Mouse (Mus musculus) layer of hippocampus, postnatal 14 days (tissue): ENCODE data around the gene Kcnj10. TPM values are rescaled to one million over a fixed set of nuclear protein-coding genes. Genes with fewer than 3 reads are reported as not detected.

Experiments
- DNase-seq, 2 experiments: peaks; one replicate each; pipeline ENCODE4 v3.0.0; 2021 to 2022; ENCODE audit warnings: low spot score in 2 of 2, mixed read lengths in 1 of 2
- long read RNA-seq, 2 experiments: library from polyadenylated mRNA; stranded (forward); transcript quantifications; one replicate each; pipeline ENCODE4 v2.0.0; 2021
- total RNA-seq, 2 experiments: library from RNA; stranded (reverse); gene quantifications; 2 replicates each; pipeline ENCODE4 v1.2.3; 2021

Kcnj10 gene
- total RNA-seq: 100 to 1,000 TPM; 101 to 106 TPM
- long read RNA-seq, experiment 1, partial matches to known transcripts: 0 of 13 reads
- long read RNA-seq, experiment 1, other reads (novel, unspliced or antisense): 13 of 13 reads
- long read RNA-seq, experiment 2, partial matches to known transcripts: 0 of 21 reads
- long read RNA-seq, experiment 2, other reads (novel, unspliced or antisense): 21 of 21 reads

DNA sequence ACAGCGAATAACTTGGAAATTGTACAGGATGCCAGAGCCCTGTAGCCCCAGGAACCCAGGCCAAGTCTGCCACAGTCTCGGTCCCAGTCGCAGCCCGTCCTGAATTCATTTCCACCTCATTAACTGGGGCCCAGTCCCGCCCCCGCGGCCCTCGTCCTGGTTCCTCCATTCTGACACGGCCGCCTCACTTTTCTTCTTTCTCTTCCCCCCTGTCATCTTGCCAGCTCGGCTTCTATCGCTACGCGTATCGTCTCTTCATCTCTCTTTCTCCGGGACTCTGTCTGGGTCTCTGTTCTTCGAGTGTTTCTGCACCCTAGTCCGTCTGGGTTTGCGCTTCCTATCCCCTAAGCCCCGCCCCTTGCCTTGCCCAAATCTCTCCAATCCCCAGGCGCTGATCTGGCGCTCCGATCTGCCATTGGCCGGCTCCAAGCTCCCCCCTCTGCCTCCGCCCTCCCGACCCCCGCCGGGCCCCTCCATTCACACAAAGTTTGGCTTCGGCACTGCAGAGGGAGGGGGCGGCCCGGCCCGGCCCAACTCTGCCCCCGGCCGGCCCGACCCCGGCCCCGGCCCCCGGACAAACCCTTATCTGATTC is at the start of gene Kcnj10:
TSS of gene Kcnj10 (plus strand) at position 482 of the 593 bp plus-strand sequence.
- peak; percentile 73 to 86 for DNase-seq

DNA sequence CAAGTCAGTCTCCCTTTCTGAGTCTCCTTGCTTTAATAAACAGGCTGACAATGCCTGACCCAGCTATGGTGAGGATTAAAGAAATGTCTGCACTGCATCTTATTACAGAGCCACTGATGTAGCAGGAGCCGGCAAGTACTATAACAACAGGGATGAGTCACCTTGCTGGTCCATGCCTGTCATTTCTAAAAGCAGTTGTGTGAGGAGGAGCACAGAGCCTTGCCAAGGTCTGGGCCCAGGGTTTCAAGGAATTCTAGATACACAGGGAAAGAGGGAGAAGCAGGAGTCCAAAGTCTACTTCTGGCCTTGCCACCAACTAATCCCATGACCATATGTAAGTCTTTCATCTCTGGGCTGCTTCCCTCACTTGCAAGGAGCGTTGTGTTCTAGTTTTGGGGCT is 48.1 kb upstream of the Kcnj10 start:
- DNase-seq: no peak

DNA sequence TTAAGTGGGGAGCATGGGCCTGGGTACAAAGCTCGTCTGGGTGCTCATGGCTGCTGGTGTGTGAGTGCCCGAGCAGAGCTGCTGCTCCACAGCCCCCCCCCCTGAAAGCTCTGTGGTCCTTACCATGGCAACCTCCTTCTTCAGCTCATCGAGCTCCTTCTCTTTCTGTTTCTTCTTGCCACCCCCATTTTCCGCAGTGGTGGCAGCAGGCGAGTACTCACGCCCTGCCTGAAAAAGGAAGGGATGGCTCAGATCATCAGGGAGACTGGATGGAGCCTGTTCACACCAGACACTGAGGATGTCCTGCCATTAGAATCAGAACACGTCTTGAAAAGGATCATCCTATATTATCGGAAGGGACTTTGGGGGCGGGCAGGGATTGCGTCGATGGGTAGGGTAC is 47.6 kb upstream of the Kcnj10 start:
- no peak for DNase-seq

GRCm38 (mm10) chr1:172295751-172296197 is 45.2 kb upstream of the Kcnj10 start:
- peak in 1 of 2 experiments; percentile 80 for DNase-seq

DNA sequence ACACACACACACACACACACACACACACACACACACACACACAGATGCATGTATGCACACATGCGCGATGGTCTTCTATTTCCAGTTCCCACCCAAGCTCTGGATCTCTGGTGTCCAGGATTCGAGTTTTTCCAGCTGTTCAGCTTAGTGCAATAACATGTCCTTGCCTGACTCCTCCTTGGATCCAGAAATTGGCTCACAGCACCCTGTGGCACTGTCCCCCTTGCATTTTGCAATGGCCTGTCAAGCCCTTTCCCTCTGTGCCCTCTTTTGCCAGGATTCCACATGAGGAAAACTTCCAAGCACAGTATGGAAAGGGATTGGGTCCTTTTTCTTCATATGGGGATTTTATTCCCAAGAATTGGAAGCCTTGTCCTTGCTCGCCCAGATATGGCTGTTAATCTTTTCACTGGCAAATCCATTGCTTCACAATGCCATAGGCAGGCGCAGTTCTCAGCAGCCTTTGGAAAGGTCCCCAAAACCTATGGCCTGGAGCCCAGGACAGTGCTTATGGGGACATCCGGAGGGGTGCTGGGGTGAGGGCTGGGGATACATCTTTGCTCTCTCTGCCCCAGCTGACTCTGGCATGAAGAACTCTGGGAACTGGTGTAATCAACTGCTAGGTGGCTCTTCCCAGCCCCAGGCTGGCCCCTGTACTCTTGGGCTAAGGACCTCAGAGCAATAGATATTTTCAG is 44.0 kb upstream of the Kcnj10 start:
- no peak for DNase-seq

GRCm38 (mm10) chr1:172297611-172298537 is 43.1 kb upstream of the Kcnj10 start, which contains the start of gene Atp1a2:
TSS of gene Atp1a2 (minus strand) at chr1:172298064.
- DNase-seq: no peak

GRCm38 (mm10) chr1:172299528-172299927 is 41.5 kb upstream of the Kcnj10 start:
- DNase-seq: no peak

GRCm38 (mm10) chr1:172300247-172300646 is 40.8 kb upstream of the Kcnj10 start:
- no peak for DNase-seq

GRCm38 (mm10) chr1:172301180-172301579 is 39.8 kb upstream of the Kcnj10 start:
- DNase-seq: no peak

DNA sequence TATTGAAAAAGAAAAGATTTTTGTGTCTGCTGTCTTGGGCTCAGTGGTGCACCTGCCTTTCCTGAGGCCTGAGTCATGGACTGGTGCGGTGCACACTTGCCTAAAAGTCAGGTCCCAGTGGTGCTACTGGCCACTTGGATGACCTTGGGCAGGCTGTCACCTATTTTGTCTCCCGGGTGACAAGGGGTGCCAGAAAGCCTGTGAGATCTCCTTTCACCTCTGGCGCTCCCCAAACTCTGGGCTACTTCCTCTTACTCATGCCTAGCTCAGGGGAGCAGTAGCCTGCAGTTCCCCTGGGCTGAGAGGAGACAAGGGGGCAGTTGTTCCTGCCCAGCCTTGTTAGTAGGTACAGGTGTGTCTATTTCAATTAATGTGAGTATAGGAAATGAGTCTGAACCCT is 38.7 kb upstream of the Kcnj10 start:
- no peak for DNase-seq

DNA sequence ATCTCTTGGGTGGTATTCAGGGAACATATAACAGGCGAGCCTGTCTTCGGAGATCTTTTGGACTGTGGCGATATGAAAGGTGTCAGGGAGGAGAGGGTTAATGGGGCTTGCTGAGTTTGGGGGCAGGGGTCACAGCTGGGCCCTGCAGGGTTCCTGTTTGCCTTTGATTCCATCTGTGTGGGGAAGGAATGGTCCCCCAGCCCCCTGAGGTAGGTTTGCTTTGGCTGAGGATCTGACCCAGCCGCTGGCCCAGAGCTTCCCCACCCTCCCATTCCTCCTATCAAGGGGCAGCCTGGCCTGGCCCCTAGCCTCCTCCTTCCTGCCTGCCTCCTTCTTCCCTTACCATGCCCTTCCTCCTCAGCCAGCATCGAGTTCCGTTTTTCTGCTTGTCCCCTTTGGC is 38.2 kb upstream of the Kcnj10 start:
- no peak for DNase-seq

- no peak for DNase-seq
Measured at GRCm38 (mm10) chr1:172304443-172304842, 36.6 kb upstream of the Kcnj10 start.

GRCm38 (mm10) chr1:172305153-172305552 is 35.9 kb upstream of the Kcnj10 start:
- DNase-seq: no peak

- no peak for DNase-seq
Measured at GRCm38 (mm10) chr1:172305635-172306034, 35.4 kb upstream of the Kcnj10 start.

DNA sequence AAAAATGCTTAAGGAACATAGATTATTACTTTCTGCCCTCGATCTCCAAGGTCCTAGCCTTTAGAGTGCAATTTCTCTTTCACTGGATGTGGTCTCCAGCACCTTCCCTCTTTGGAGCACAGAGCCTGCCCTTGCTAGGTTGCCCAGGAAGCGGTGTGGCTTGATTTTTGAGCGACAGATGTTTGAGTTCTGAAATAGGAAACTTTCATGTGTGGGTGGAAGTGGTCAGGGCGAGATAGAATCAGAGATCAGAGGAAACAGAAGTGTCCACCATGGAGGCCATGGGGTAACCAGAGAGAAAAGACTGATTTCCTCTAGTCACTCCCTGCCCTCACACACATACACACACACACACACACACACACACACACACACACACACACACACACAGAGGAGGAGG is 34.8 kb upstream of the Kcnj10 start:
- DNase-seq: no peak

- peak in 1 of 2 experiments; percentile 61 for DNase-seq
Measured at GRCm38 (mm10) chr1:172306885-172307284, 34.1 kb upstream of the Kcnj10 start.

DNA sequence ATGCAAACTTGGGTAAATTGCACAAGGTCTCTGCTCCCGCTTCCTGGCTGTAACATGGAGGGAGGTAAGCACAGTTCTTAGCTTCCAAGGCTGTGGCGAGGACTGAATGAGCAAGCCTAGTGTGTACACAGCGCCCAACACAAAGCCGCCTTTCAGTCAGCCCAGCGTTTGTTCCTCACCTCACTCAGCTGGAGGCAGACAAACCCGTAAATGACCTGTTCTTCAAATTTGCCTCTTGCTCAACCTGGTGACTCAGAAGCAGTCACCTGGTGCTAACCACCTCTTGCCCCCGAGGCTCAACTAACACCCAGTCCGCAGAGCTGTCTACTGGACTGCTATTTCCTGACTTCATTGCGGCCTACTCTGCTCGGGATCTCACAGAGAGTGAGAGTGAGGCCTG is 33.1 kb upstream of the Kcnj10 start:
- DNase-seq: no peak

DNA sequence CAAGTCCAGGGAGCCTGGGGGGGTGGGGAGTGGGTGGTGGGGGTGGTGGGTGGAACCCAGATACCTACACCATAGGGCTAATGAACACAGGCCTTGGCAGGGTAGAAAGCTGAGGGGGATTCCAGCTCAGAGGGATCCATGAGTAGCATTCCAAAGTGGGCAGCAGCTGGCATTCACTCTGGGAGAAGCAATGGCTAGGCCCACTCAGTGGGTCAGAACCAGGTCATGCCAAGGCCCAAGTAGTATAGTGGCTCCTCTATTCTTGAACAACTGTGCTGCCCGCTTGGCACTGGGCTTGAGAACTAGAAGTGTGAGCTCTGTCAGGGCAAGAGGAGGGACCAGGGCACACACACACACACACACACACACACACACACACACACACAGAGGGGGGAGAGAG is 32.6 kb upstream of the Kcnj10 start:
- DNase-seq: peak in 1 of 2 experiments; percentile 60

GRCm38 (mm10) chr1:172309699-172310398 is 31.2 kb upstream of the Kcnj10 start:
- peak; percentile 93 to 96 for DNase-seq

- DNase-seq: peak in 1 of 2 experiments; percentile 64
Measured at GRCm38 (mm10) chr1:172311248-172311906, 29.6 kb upstream of the Kcnj10 start.
